Mouse (Mus musculus) small intestine, adult 2 months (tissue): ENCODE data around the gene Znhit3.

Source experiments
- CTCF ChIP-seq: fragments of 200-500 bp; IDR thresholded peaks from 2 replicates; pipeline ENCODE4 v1.5.1; 2012; ENCODE audit warnings: low read depth, mild to moderate bottlenecking, control low read depth, inconsistent platforms, low read length, moderate library complexity, mixed read lengths; ENCODE audit not compliant: insufficient replicate concordance, insufficient read length; ENCODE audit errors: extremely low read depth
- POLR2A ChIP-seq: fragments of 200-500 bp; IDR thresholded peaks from 2 replicates; pipeline ENCODE4 v1.6.1; 2012; ENCODE audit warnings: low read depth, mild to moderate bottlenecking, control low read depth, inconsistent platforms, low read length, moderate library complexity

- TF ChIP-seq CTCF (no peak), POLR2A (no peak)
These were observed 7.7 kb downstream of the Znhit3 start for GRCm38 (mm10) chr11:84908480-84908879.
